In genomic region chr19:53902739-53903487, GRCm38 (mm10) we compare ENCODE assay signal across 8 mouse cellular contexts. TPM values are rescaled to one million over a fixed set of nuclear protein-coding genes. Genes with fewer than 3 reads are reported as not detected.
DNase-seq lines count a peak whose midpoint lies in the region; ATAC-seq and TF ChIP-seq lines count a peak whose summit lies in the region.

No protein-coding gene starts in this region.

- peak overlapping the region; percentile 97 for H3K27ac ChIP-seq in bone marrow, adult 2 months (ENCODE audit: control insufficient read depth, insufficient read depth, low read depth, low read length, poor library complexity)
- H3K27ac ChIP-seq in embryonic facial prominence, embryonic 15.5 days (replicated peaks) = peak overlapping the region; percentile 95
- peak overlapping the region; percentile 94 for H3K27ac ChIP-seq in heart, embryonic 10.5 days
- H3K27ac ChIP-seq in kidney, embryonic 15.5 days = peak overlapping the region; percentile 94

- H3K4me2 ChIP-seq in embryonic facial prominence, embryonic 15.5 days (replicated peaks) = peak overlapping the region; percentile 79
- peak overlapping the region; percentile 76 for H3K4me2 ChIP-seq in kidney, embryonic 15.5 days

- no peaks in the 10 kb centered on the region for H3K9me3 ChIP-seq in embryonic facial prominence, embryonic 15.5 days (replicated peaks)
- no peaks in the 10 kb centered on the region for H3K9me3 ChIP-seq in heart, embryonic 10.5 days
- H3K9me3 ChIP-seq in kidney, embryonic 15.5 days (replicated peaks) = no peaks in the 10 kb centered on the region

- H3K36me3 ChIP-seq in embryonic facial prominence, embryonic 15.5 days = no peaks in the 10 kb centered on the region
- H3K36me3 ChIP-seq in heart, embryonic 10.5 days = no peaks in the 10 kb centered on the region
- no peaks in the 10 kb centered on the region for H3K36me3 ChIP-seq in kidney, embryonic 15.5 days

- peaks cover 14% of the 10 kb centered on the region for H3K4me1 ChIP-seq in bone marrow, adult 2 months (ENCODE audit: control insufficient read depth, insufficient read depth, low read length)
- peaks cover 42% of the 10 kb centered on the region for H3K4me1 ChIP-seq in embryonic facial prominence, embryonic 15.5 days
- peaks cover 20% of the 10 kb centered on the region for H3K4me1 ChIP-seq in heart, embryonic 10.5 days
- H3K4me1 ChIP-seq in kidney, embryonic 15.5 days = peaks cover 35% of the 10 kb centered on the region

- under 1% methylated on average over 61 of the region's 61 CpGs for WGBS in bone marrow, adult 2 months
- 1% methylated on average over 54 of the region's 61 CpGs for WGBS in embryonic facial prominence, embryonic 15.5 days
- WGBS in heart, embryonic 10.5 days = 0% methylated on average over 61 of the region's 61 CpGs
- WGBS in kidney, embryonic 15.5 days = 1% methylated on average over 54 of the region's 61 CpGs

- peak; percentile 95 for TF ChIP-seq POLR2A in bone marrow, adult 2 months (IDR thresholded peaks at IDR 0.05; ENCODE audit: borderline replicate concordance, control insufficient read depth, low read depth, low read length)

- ATAC-seq in embryonic facial prominence, embryonic 15.5 days (ENCODE audit: insufficient number of reproducible peaks, low FRiP score, low TSS enrichment, low read depth) = peak; percentile 97
- ATAC-seq in kidney, embryonic 15.5 days (replicated peaks; ENCODE audit: low FRiP score) = peak; percentile 98
- peak; percentile 89 for ATAC-seq in monocyte, adult 5-6 weeks (replicated peaks; ENCODE audit: insufficient number of reproducible peaks, low FRiP score, low TSS enrichment, poor library complexity, severe bottlenecking)

- TF ChIP-seq CTCF in bone marrow, adult 2 months (IDR thresholded peaks at IDR 0.05; ENCODE audit: control insufficient read depth, insufficient read depth, low read length) = no peak

- H3K4me3 ChIP-seq in bone marrow, adult 2 months (replicated peaks; ENCODE audit: control insufficient read depth, low read depth, low read length) = peak overlapping the region; percentile 84
- peak overlapping the region; percentile 98 for H3K4me3 ChIP-seq in embryonic facial prominence, embryonic 15.5 days (replicated peaks)
- peak overlapping the region; percentile 98 for H3K4me3 ChIP-seq in heart, embryonic 10.5 days
- H3K4me3 ChIP-seq in kidney, embryonic 15.5 days (replicated peaks) = peak overlapping the region; percentile 97

- no peaks in the 10 kb centered on the region for H3K27me3 ChIP-seq in embryonic facial prominence, embryonic 15.5 days
- H3K27me3 ChIP-seq in heart, embryonic 10.5 days (ENCODE audit: insufficient read depth, poor library complexity, severe bottlenecking) = no peaks in the 10 kb centered on the region
- H3K27me3 ChIP-seq in kidney, embryonic 15.5 days = no peaks in the 10 kb centered on the region

- peak; percentile 97 for DNase-seq in 416B (ENCODE audit: low read depth)
- peak; percentile 99 for DNase-seq in heart, embryonic 10.5 days (ENCODE audit: low spot score)
- DNase-seq in liver = peak; percentile 99
- DNase-seq in spleen, postnatal 4 days (ENCODE audit: low spot score in 2 of 2) = peak; percentile 95 to 97

- peak overlapping the region; percentile 86 for H3K9ac ChIP-seq in embryonic facial prominence, embryonic 15.5 days
- peak overlapping the region; percentile 90 for H3K9ac ChIP-seq in kidney, embryonic 15.5 days

RNA-seq across cellular contexts. Expression of gene Pdcd4, which starts 10.9 kb away (rescaled TPM):
- polyA plus RNA-seq in bone marrow, adult 2 months (2011; ENCODE audit: insufficient read depth, insufficient read length, low replicate concordance, missing spikeins) = 47.8 and 49.6 TPM in 2 replicates
- 111 and 122 TPM in 2 replicates for polyA plus RNA-seq in embryonic facial prominence, embryonic 15.5 days (2015; fragmentation: Nextera tagmentation; extraction: Ambion mirVana)
- 31.4 and 35.0 TPM in 2 replicates for polyA plus RNA-seq in heart, embryonic 10.5 days (2016; fragmentation: Nextera tagmentation; extraction: Ambion mirVana)
- 122 and 124 TPM in 2 replicates for polyA plus RNA-seq in kidney, embryonic 15.5 days (2015; fragmentation: Nextera tagmentation; extraction: Ambion mirVana)
- total RNA-seq in monocyte, adult 5-6 weeks (2017) = 238 to 392 TPM (median 322 TPM) in 3 replicates

RNA-seq across cellular contexts. Expression of gene Shoc2, which starts 41.2 kb away (rescaled TPM):
- polyA plus RNA-seq in bone marrow, adult 2 months (2011; ENCODE audit: insufficient read depth, insufficient read length, low replicate concordance, missing spikeins) = 11.8 and 17.4 TPM in 2 replicates
- polyA plus RNA-seq in embryonic facial prominence, embryonic 15.5 days (2015; fragmentation: Nextera tagmentation; extraction: Ambion mirVana) = 47.1 and 48.0 TPM in 2 replicates
- polyA plus RNA-seq in heart, embryonic 10.5 days (2016; fragmentation: Nextera tagmentation; extraction: Ambion mirVana) = 51.0 and 54.7 TPM in 2 replicates
- polyA plus RNA-seq in kidney, embryonic 15.5 days (2015; fragmentation: Nextera tagmentation; extraction: Ambion mirVana) = 50.2 and 51.5 TPM in 2 replicates
- 63.5 to 85.3 TPM (median 69.9 TPM) in 3 replicates for total RNA-seq in monocyte, adult 5-6 weeks (2017)

RNA-seq across cellular contexts. Expression of gene Bbip1, which starts 41.5 kb away (rescaled TPM):
- polyA plus RNA-seq in bone marrow, adult 2 months (2011; ENCODE audit: insufficient read depth, insufficient read length, low replicate concordance, missing spikeins) = 25.8 and 32.5 TPM in 2 replicates
- polyA plus RNA-seq in embryonic facial prominence, embryonic 15.5 days (2015; fragmentation: Nextera tagmentation; extraction: Ambion mirVana) = 67.3 and 67.9 TPM in 2 replicates
- 63.5 and 69.3 TPM in 2 replicates for polyA plus RNA-seq in heart, embryonic 10.5 days (2016; fragmentation: Nextera tagmentation; extraction: Ambion mirVana)
- 72.3 and 81.5 TPM in 2 replicates for polyA plus RNA-seq in kidney, embryonic 15.5 days (2015; fragmentation: Nextera tagmentation; extraction: Ambion mirVana)
- total RNA-seq in monocyte, adult 5-6 weeks (2017) = 42.3 to 45.1 TPM (median 43.5 TPM) in 3 replicates

Comparison
In these comparisons a context has a peak if more than half of its experiments do, and no peak if none do; other contexts are left out.
1. Peak in every context shown above with its lines: DNase-seq, ATAC-seq, H3K4me3 ChIP-seq and H3K27ac ChIP-seq.